Mouse (Mus musculus): Measurements from ENCODE around the gene Gm10428.

GRCm38 (mm10) chr11:62728276-62728675, 24.6 kb upstream of the Gm10428 start:
- TF ChIP-seq CTCF (IDR thresholded peaks at IDR 0.05; ENCODE audit: extremely low read depth, insufficient read length, insufficient replicate concordance, low read depth, low read length) (no peak), POLR2A (IDR thresholded peaks at IDR 0.05; ENCODE audit: low read depth, low read length) (no peak)
